Mouse (Mus musculus) midbrain, embryonic 13.5 days (tissue): ENCODE data around the gene Bmp2k. TPM values are rescaled to one million over a fixed set of nuclear protein-coding genes. Genes with fewer than 3 reads are reported as not detected.
A peak's percentile ranks its signal among the peaks of the same experiment; 100 is the strongest.

Source experiments
- ATAC-seq: fragments of 200-750 bp; cut with Nextera tagmentation; 2 replicates; pipeline ENCODE4 v1.8.0; 2017; ENCODE audit warnings: mild to moderate bottlenecking, moderate TSS enrichment, moderate library complexity
- H3K27ac ChIP-seq: fragments of 300-500 bp; sonication (generic); 2 replicates; pipeline ENCODE4 v1.5.1; 2015; ENCODE audit warnings: inconsistent platforms, mild to moderate bottlenecking, moderate library complexity
- H3K27me3 ChIP-seq: fragments of 300-500 bp; sonication (generic); 2 replicates; pipeline ENCODE4 v1.6.1; 2015; ENCODE audit warnings: mild to moderate bottlenecking, inconsistent platforms
- H3K36me3 ChIP-seq: fragments of 300-500 bp; sonication (generic); 2 replicates; pipeline ENCODE4 v1.6.1; 2015; ENCODE audit warnings: mild to moderate bottlenecking, inconsistent platforms
- H3K4me1 ChIP-seq: fragments of 300-500 bp; sonication (generic); replicated peaks from 2 replicates; pipeline ENCODE4 v1.6.1; 2015; ENCODE audit warnings: inconsistent platforms
- H3K4me2 ChIP-seq: fragments of 300-500 bp; sonication (generic); replicated peaks from 2 replicates; pipeline ENCODE4 v1.6.1; 2015; ENCODE audit warnings: moderate library complexity, mild to moderate bottlenecking, inconsistent platforms
- H3K4me3 ChIP-seq: fragments of 300-500 bp; sonication (generic); replicated peaks from 2 replicates; pipeline ENCODE4 v1.5.1; 2015; ENCODE audit warnings: mild to moderate bottlenecking, inconsistent platforms
- H3K9ac ChIP-seq: fragments of 300-500 bp; sonication (generic); replicated peaks from 2 replicates; pipeline ENCODE4 v1.6.1; 2015; ENCODE audit warnings: mild to moderate bottlenecking, inconsistent platforms
- H3K9me3 ChIP-seq: fragments of 300-500 bp; sonication (generic); 2 replicates; pipeline ENCODE4 v1.6.1; 2016; ENCODE audit warnings: mild to moderate bottlenecking, inconsistent platforms
- WGBS: fragments of 180-500 bp; shearing (Covaris S2); methylation state at CpG from one replicate; pipeline ENCODE4 v1.1.7; 2015; 5-methylcytosine and 5-hydroxymethylcytosine counted together
- polyA plus RNA-seq: library from polyadenylated mRNA; unstranded; fragments of >200 nt; fragmentation: Nextera tagmentation; extraction: Ambion mirVana; gene quantifications from 2 replicates; pipeline ENCODE4 v1.2.1, GENCODE M21; 2015

Bmp2k gene
- polyA plus RNA-seq, 1 experiment from 2014 or later, result 8.3 TPM

DNA sequence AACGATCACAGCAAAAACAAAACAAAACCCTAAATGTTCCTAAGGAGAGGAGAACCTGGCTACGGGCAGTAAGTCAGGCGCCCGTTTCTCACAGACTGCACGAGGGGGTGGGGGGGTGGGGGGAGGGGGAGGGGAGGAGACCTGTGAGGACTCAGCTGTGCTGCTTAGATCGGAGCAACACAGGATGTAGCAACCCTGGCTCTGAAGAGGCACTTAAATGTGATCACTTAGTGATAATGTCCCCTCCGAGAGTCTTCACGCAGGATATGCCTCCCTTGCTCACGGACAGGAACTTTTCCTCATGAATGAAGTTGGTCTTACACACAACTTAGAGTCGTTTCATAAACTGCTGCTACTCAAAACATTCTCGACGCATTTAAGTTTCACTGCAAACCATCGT is 97.8 kb downstream of the Bmp2k start:
- Histone ChIP-seq H3K27me3 (no peaks in the 10 kb centered on the region), H3K4me1 (0 out of 2 replicates have a peak, but pooled peaks cover 3% of the 10 kb centered on the region), H3K9ac (no peak overlapping the region), H3K9me3 (no peaks in the 10 kb centered on the region), H3K36me3 (peaks cover 62% of the 10 kb centered on the region), H3K4me3 (no peak overlapping the region), H3K4me2 (no peak overlapping the region), H3K27ac (no peak overlapping the region)
- no peak for ATAC-seq
- 77% methylated on average over 12 of the region's 13 CpGs for WGBS

DNA sequence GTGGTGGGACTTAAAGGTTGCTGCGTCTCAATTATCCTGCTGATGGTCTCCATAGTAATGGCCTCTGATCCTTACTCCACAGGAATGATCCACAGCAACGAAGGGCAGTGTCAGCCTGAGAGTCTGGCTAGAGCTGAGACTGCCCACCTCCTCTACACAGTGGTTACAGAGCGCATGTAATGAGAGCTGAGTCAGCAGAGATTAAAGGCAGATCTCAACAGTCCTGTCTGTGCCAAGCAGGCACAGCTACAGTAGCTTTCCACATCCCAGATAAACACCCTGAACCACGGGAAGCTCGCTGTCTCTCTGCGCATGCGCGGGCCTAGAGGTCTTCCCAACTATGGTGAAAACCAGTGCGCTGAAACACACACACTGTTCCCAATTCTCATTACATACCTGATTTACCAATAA is 100.1 kb downstream of the Bmp2k start:
- H3K27ac ChIP-seq, result no peak overlapping the region
- H3K4me3 ChIP-seq, result no peak overlapping the region
- H3K36me3 ChIP-seq, result peaks cover 77% of the 10 kb centered on the region
- 66% methylated on average over 9 of the region's 9 CpGs for WGBS
- no peak overlapping the region for H3K9ac ChIP-seq
- ATAC-seq, result peak; percentile 78; the same call in 1 of the 2 replicates
- no peaks in the 10 kb centered on the region for H3K27me3 ChIP-seq
- no peak overlapping the region for H3K4me2 ChIP-seq
- H3K4me1 ChIP-seq, result 0 out of 2 replicates have a peak, but pooled peaks cover 3% of the 10 kb centered on the region
- no peaks in the 10 kb centered on the region for H3K9me3 ChIP-seq

DNA sequence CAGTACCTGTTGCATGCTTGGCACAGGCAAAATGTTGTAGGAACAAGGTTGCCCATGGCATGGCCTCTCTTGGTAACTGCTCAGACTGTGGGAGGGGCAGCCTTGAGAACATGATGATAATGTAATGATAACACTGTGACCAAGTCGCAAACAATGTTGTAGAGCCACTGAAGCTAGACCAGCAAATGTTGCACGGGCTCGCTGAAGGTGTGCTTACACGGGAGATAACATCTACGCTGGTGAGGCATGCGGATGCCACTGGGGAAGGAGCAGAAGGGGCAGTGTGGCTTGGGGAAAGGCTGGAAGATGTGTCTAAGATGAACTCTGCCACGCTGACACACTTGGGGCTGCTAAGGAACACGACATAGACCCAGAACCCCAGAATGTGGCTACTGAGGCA is 102.5 kb downstream of the Bmp2k start:
- no peak overlapping the region for H3K9ac ChIP-seq
- H3K27me3 ChIP-seq, result no peaks in the 10 kb centered on the region
- no peak for ATAC-seq
- 0 out of 2 replicates have a peak, but pooled peaks cover 3% of the 10 kb centered on the region for H3K4me1 ChIP-seq
- no peaks in the 10 kb centered on the region for H3K9me3 ChIP-seq
- no peak overlapping the region for H3K27ac ChIP-seq
- WGBS, result 95% methylated on average over 8 of the region's 8 CpGs
- H3K4me2 ChIP-seq, result no peak overlapping the region
- peaks cover 81% of the 10 kb centered on the region for H3K36me3 ChIP-seq
- no peak overlapping the region for H3K4me3 ChIP-seq

DNA sequence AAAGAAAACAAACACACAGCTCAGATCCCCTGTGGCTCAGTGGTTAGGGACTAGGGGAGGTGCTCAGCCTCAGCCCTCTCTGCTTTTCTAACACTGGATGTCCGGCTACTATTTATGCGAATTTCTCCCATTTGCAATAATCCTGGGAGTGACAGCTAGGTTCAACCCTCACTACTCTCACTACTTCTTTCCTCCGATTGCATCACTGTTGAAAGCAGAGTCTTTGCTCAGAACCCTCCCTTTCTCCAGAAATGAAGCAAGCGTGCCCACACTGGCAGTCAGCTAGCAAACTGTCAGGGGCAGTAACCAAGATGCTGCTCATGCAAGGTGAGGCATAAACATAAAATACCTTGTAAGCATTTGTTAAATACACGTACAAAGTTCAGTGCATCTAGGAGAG is 110.8 kb downstream of the Bmp2k start:
- Histone ChIP-seq H3K9ac (no peak overlapping the region), H3K27me3 (no peaks in the 10 kb centered on the region), H3K4me3 (no peak overlapping the region), H3K9me3 (no peaks in the 10 kb centered on the region), H3K4me2 (no peak overlapping the region), H3K4me1 (peaks cover 33% of the 10 kb centered on the region), H3K27ac (no peak overlapping the region), H3K36me3 (peaks cover 33% of the 10 kb centered on the region)
- ATAC-seq, result no peak
- 87% methylated on average over 5 of the region's 5 CpGs for WGBS

DNA sequence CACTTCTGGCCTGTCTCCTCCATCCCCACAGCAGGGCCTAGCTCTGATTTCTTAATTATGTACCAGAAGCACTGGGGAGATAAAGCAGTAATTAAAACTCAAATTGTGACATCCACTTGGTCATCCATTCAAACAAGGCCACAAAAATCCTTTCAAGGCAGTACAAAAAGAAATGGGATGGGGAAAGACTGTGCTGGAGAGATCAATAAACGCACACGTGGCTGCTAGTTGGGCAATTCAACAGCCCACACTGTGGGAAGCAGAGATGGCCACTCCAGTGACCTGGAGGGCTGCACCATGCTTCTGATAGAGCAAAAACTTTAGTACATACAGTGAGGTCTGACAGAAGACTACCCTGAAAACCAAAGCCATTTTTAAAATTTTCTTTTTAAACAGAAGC is 112.6 kb downstream of the Bmp2k start:
- Histone ChIP-seq H3K36me3 (peaks cover 23% of the 10 kb centered on the region), H3K4me2 (peak overlapping the region; percentile 70), H3K9me3 (no peaks in the 10 kb centered on the region), H3K27me3 (no peaks in the 10 kb centered on the region), H3K4me3 (peak overlapping the region; percentile 79), H3K9ac (peak overlapping the region; percentile 89), H3K4me1 (peaks cover 33% of the 10 kb centered on the region), H3K27ac (no peak overlapping the region)
- ATAC-seq, result no peak
- 28% methylated on average over 2 of the region's 2 CpGs for WGBS

DNA sequence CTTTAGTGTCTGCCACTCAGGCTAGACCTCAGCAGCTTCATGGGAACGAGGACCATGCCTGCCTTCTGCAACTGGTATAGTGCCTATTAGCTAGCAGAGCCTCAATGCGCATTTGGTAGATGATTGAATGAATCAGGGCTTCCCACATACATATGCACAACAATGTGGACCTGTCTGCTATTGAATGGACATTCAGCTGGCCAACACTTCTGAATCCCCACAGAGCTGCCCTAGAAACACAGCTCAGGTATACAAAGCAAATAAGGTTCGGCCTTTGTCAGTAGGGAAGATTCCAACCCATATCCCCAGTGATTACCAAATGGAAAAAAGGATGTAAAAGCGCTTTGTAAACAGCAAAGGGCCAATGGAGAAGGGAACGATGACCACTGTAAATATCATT is 113.2 kb downstream of the Bmp2k start:
- Histone ChIP-seq H3K9ac (peak overlapping the region; percentile 89), H3K36me3 (peaks cover 19% of the 10 kb centered on the region), H3K9me3 (no peaks in the 10 kb centered on the region), H3K27me3 (no peaks in the 10 kb centered on the region), H3K4me2 (peak overlapping the region; percentile 70), H3K4me3 (peak overlapping the region; percentile 79), H3K4me1 (peaks cover 33% of the 10 kb centered on the region), H3K27ac (peak overlapping the region; percentile 77; the same call in 1 of the 2 replicates)
- no peak for ATAC-seq
- 10% methylated on average over 5 of the region's 5 CpGs for WGBS

DNA sequence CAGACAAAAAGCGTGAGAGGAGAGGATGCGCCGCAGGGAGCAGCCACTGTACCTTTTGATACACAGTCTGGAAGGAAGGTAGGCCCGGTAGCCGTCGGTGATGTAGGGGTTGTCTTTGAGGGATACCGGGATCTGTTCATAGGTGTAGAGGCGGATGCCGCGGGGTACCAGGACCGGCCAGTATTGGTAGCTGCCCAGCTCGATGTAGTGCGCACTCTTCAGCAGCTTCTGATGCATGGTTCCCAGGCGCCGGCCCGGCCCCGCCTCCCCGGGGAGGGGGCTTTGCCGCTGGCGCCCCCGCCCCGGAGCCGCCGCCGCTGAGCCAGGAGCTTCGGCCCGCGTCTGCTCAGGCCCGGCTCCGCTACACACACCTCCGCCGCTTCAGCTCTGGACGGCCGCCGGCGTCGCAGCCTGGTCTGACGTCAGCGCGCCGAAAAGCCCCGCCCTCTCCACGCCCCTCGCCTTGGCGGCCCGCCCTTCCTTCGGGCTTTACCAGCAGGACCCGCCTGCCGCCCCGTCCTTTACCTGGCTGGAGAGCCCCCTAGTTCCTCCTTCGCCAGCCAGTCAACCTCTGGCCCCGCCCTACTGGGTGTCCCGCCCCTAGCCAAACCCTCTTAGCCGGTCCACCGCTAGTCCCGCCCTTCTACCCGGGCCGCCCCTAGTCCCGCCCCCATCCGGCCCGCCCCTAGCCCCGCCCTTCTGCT is 113.9 kb downstream of the Bmp2k start, which contains the start of gene Paqr3:
Paqr3 (minus strand) TSS at position 390 of the 704 bp plus-strand sequence.
- H3K4me3 ChIP-seq, result peak within 1 kb of the TSS; percentile 79
- peak within 1 kb of the TSS; percentile 70 for H3K4me2 ChIP-seq
- under 1% methylated on average over 61 of the region's 62 CpGs for WGBS
- peaks cover 13% of the 10 kb centered on the region for H3K36me3 ChIP-seq
- H3K9me3 ChIP-seq, result no peaks in the 10 kb centered on the region
- H3K9ac ChIP-seq, result peak within 1 kb of the TSS; percentile 89
- ATAC-seq, result peak; percentile 98
- no peaks in the 10 kb centered on the region for H3K27me3 ChIP-seq
- peak within 1 kb of the TSS; percentile 77 for H3K27ac ChIP-seq
- H3K4me1 ChIP-seq, result peaks cover 33% of the 10 kb centered on the region

DNA sequence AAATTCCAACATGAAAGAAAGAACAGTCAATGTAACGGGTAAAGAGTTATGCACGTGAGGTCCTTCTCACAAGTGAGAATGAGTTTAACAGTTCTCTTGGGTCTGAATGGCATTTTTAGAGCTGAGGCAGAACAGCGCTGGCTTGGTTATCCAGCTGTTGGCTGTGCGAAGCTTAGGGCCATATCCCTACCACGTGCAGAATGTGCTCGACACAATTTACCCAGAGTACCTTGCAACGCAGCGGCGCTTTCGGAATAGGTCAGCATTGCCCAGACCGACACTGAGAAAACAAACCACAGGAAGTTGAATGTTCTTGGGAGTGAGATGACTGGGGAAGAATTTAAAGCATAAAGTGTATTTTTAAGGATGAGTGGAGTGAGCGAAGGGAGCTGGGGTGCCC is 127.5 kb downstream of the Bmp2k start:
- H3K27me3 ChIP-seq, result 0 out of 2 replicates have a peak, but pooled peaks cover 7% of the 10 kb centered on the region
- H3K9ac ChIP-seq, result no peak overlapping the region
- no peak for ATAC-seq
- H3K9me3 ChIP-seq, result no peaks in the 10 kb centered on the region
- WGBS, result 88% methylated on average over 12 of the region's 12 CpGs
- no peak overlapping the region for H3K27ac ChIP-seq
- H3K4me3 ChIP-seq, result no peak overlapping the region
- H3K4me2 ChIP-seq, result no peak overlapping the region
- no peaks in the 10 kb centered on the region for H3K36me3 ChIP-seq
- H3K4me1 ChIP-seq, result no peaks in the 10 kb centered on the region

DNA sequence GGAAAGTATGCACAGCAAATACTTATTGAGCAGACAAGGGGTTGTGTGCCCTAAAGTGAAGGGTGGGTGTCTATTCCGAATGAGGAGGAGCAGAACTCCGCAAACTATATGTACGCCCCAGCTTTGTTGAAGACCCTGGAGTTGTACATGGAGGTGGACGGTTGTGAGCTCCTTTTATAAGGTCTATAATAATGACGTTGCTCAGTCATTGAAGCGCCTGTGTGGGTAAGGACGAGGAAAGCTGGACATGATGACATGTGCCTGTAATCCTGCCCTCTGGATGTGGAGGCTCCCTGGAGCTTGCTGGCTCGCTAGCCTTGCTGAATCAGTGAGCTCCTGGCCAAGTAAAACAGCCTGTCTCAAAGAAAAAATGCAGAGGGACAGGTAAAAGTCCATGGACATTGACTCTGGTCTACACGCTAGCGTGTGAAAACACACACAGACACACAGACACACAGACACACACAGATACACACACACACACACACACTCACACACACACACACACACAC is 128.0 kb downstream of the Bmp2k start:
- Histone ChIP-seq H3K4me1 (no peaks in the 10 kb centered on the region), H3K36me3 (no peaks in the 10 kb centered on the region), H3K9me3 (no peaks in the 10 kb centered on the region), H3K9ac (no peak overlapping the region), H3K4me2 (no peak overlapping the region), H3K27me3 (0 out of 2 replicates have a peak, but pooled peaks cover 7% of the 10 kb centered on the region), H3K27ac (no peak overlapping the region), H3K4me3 (no peak overlapping the region)
- no peak for ATAC-seq
- 69% methylated on average over 10 of the region's 10 CpGs for WGBS

DNA sequence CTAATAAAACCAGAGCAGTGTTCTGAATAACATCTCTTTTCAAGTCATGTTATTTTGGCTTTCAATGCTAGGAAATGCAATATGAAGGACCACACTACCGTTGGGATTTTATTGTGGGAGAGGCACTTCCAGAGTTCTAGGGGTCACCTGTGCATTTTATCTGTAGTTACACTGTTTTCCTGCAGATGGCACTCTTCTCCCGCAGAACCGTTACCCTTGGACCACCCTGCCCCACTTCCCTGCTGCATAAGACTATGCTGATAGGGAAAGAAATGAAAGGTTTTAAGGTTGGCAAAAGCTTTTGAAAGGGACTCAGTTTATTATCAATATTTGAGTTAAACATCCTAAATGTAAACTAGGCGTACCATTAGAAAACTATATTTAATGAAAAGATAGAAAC is 128.5 kb downstream of the Bmp2k start:
- H3K9ac ChIP-seq, result no peak overlapping the region
- WGBS, result 16% methylated on average over 4 of the region's 4 CpGs
- 0 out of 2 replicates have a peak, but pooled peaks cover 7% of the 10 kb centered on the region for H3K27me3 ChIP-seq
- no peak overlapping the region for H3K27ac ChIP-seq
- peak; percentile 76; the same call in 1 of the 2 replicates for ATAC-seq
- H3K4me1 ChIP-seq, result no peaks in the 10 kb centered on the region
- no peaks in the 10 kb centered on the region for H3K36me3 ChIP-seq
- H3K9me3 ChIP-seq, result no peaks in the 10 kb centered on the region
- H3K4me2 ChIP-seq, result no peak overlapping the region
- H3K4me3 ChIP-seq, result no peak overlapping the region

DNA sequence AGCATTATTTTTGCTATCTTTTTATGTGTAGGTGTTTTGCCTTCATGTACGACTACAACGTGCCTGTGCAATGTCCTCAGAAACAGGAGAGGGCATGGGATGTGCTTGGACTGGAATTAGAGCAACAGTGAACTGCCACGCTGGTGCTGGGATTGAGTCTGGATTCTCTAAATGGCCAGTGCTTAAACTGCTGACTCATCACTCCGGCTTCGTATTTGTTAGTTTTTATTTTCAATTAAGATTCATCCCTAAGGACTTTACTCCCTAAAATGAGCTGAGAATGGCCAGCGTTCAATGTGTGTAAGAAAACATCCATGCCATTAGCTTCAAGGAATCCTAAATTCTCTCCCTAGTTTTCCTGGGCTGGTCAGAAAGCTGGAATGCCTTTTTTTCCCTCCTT is 129.8 kb downstream of the Bmp2k start:
- no peaks in the 10 kb centered on the region for H3K9me3 ChIP-seq
- no peaks in the 10 kb centered on the region for H3K4me1 ChIP-seq
- H3K9ac ChIP-seq, result no peak overlapping the region
- H3K27ac ChIP-seq, result no peak overlapping the region
- H3K4me2 ChIP-seq, result no peak overlapping the region
- H3K4me3 ChIP-seq, result no peak overlapping the region
- no peak for ATAC-seq
- H3K27me3 ChIP-seq, result 0 out of 2 replicates have a peak, but pooled peaks cover 7% of the 10 kb centered on the region
- H3K36me3 ChIP-seq, result no peaks in the 10 kb centered on the region
- 84% methylated on average over 6 of the region's 6 CpGs for WGBS
